Mouse (Mus musculus): ENCODE measurements around the gene 2410002F23Rik.

- no peak for TF ChIP-seq CTCF (conservative IDR thresholded peaks at IDR 0.05; ENCODE audit: low read length)
- TF ChIP-seq NANOG (IDR thresholded peaks at IDR 0.05; ENCODE audit: borderline replicate concordance, low read length) = no peak
These were observed 48.6 kb upstream of the 2410002F23Rik start, which contains the start of gene Klk1b3 for GRCm38 (mm10) chr7:44197891-44198290.
